Mouse (Mus musculus) heart, embryonic 11.5 days (tissue): ENCODE results near the gene Chga. TPM values are rescaled to one million over a fixed set of nuclear protein-coding genes. Genes with fewer than 3 reads are reported as not detected.

Source experiments
- ATAC-seq: fragments of 200-750 bp; cut with Nextera tagmentation; replicated peaks from 2 replicates; pipeline ENCODE4 v1.8.0; 2017; ENCODE audit warnings: moderate library complexity; ENCODE audit not compliant: insufficient number of reproducible peaks, low FRiP score, low TSS enrichment
- H3K27ac ChIP-seq: fragments of 300-500 bp; sonication (generic); 2 replicates; pipeline ENCODE4 v1.5.1; 2014; ENCODE audit warnings: mild to moderate bottlenecking, low read depth, low read length
- H3K27me3 ChIP-seq: fragments of 300-500 bp; sonication (generic); 2 replicates; pipeline ENCODE4 v1.6.1; 2014; ENCODE audit warnings: mild to moderate bottlenecking, low read length, mixed read lengths; ENCODE audit not compliant: control insufficient read depth, insufficient read depth
- H3K36me3 ChIP-seq: fragments of 300-500 bp; sonication (generic); 2 replicates; pipeline ENCODE4 v1.6.1; 2014; ENCODE audit warnings: mild to moderate bottlenecking, low read length, moderate library complexity, mixed read lengths; ENCODE audit not compliant: control insufficient read depth, insufficient read depth
- H3K4me1 ChIP-seq: fragments of 300-500 bp; sonication (generic); 2 replicates; pipeline ENCODE4 v1.6.1; 2014; ENCODE audit warnings: low read length; ENCODE audit not compliant: control insufficient read depth, insufficient read depth
- H3K4me2 ChIP-seq: fragments of 300-500 bp; sonication (generic); 2 replicates; pipeline ENCODE4 v1.6.1; 2014; ENCODE audit warnings: mild to moderate bottlenecking, moderate library complexity
- H3K4me3 ChIP-seq: fragments of 300-500 bp; sonication (generic); 2 replicates; pipeline ENCODE4 v1.5.1; 2014; ENCODE audit warnings: low read depth, low read length
- H3K9ac ChIP-seq: fragments of 300-500 bp; sonication (generic); 2 replicates; pipeline ENCODE4 v1.6.1; 2014; ENCODE audit warnings: mild to moderate bottlenecking, low read depth, low read length, moderate library complexity
- H3K9me3 ChIP-seq: fragments of 300-500 bp; sonication (generic); replicated peaks from 2 replicates; pipeline ENCODE4 v1.6.1; 2016; ENCODE audit warnings: low read length; ENCODE audit not compliant: control insufficient read depth
- WGBS: fragments of 180-500 bp; shearing (Covaris S2); extraction: QIAGEN DNeasy Blood & Tissue Kit; methylation state at CpG from one replicate; pipeline ENCODE4 v1.1.7; 2014; ENCODE audit not compliant: insufficient replicate concordance; 5-methylcytosine and 5-hydroxymethylcytosine counted together
- polyA plus RNA-seq: library from polyadenylated mRNA; unstranded; fragments of >200 nt; fragmentation: Nextera tagmentation; extraction: Ambion mirVana; gene quantifications from 2 replicates; pipeline ENCODE4 v1.2.1, GENCODE M21; 2014

Gene Chga
- polyA plus RNA-seq, 1 experiment from 2014 or later: 0.27 TPM

DNA sequence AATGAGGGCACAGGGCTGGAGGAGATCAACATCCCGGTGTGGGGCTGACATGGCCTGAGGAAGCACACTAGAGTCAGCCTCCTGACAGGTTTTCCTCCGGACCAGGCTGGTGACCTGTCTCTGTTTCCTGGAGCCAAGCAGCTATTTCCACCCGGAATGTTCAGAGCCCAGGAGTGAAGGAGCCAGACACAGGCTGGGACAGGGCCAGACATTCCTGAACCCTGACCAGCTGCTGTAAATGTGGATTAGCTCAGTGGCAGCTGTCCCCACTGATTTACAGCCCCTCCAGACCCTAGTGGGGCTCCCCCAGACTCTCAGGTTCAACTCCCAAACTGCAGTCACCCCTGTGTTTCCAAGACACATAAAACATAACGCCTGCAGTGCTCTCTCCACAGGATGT, 42.7 kb downstream of the Chga start:
- Histone ChIP-seq H3K9ac (no peak overlapping the region), H3K4me2 (no peak overlapping the region), H3K9me3 (no peaks in the 10 kb centered on the region), H3K27me3 (no peaks in the 10 kb centered on the region), H3K4me3 (no peak overlapping the region), H3K27ac (no peak overlapping the region), H3K4me1 (peaks cover 16% of the 10 kb centered on the region), H3K36me3 (no peaks in the 10 kb centered on the region)
- 49% methylated on average over 4 of the region's 4 CpGs for WGBS
- no peak; the same call in 1 of the 2 replicates for ATAC-seq

DNA sequence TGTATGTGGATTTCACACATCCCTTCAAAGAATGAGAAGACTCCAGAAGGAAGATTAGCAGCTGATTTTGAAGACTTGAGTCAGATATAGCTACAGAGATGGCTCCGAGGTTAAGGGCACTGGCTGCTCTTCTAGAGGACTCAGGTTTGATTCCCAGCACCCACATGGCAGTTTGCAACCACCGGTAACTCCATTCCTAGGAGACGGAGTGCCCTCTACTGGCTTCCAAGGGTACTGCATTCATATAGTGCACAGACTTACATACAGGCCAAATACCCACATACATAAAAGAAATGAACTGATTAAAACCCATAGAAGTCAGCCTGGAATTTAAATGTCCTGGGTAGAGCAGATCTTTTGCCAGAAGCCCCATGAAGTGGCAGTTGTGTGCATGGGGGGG, 43.8 kb downstream of the Chga start:
- Histone ChIP-seq H3K36me3 (no peaks in the 10 kb centered on the region), H3K9ac (no peak overlapping the region), H3K9me3 (no peaks in the 10 kb centered on the region), H3K27ac (no peak overlapping the region), H3K4me3 (no peak overlapping the region), H3K4me2 (no peak overlapping the region), H3K27me3 (no peaks in the 10 kb centered on the region), H3K4me1 (peaks cover 9% of the 10 kb centered on the region)
- ATAC-seq: no peak
- 93% methylated on average over 3 of the region's 3 CpGs for WGBS

DNA sequence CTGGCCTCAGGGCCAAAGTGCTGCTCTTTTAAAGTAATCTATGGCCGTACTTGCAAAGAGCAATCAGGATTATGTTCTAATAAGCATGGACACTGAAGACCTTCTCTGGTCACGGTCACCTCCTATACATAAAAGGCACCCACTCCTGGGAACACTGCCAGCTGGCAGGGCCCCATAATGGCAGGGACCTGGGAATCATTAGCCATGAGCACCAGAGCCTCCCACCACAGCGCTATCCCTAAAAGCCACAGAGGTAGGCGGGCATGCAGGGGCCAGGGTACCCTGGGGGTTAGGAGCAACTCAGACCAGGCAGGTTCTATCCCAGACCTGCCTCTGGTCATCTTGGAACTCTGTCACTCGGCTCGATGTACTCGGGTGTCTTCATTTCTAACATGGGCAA, 45.0 kb downstream of the Chga start:
- Histone ChIP-seq H3K27ac (no peak overlapping the region), H3K4me1 (peaks cover 2% of the 10 kb centered on the region; the same call in 1 of the 2 replicates), H3K4me2 (no peak overlapping the region), H3K9me3 (no peaks in the 10 kb centered on the region), H3K9ac (no peak overlapping the region), H3K27me3 (no peaks in the 10 kb centered on the region), H3K36me3 (no peaks in the 10 kb centered on the region), H3K4me3 (no peak overlapping the region)
- 88% methylated on average over 7 of the region's 7 CpGs for WGBS
- no peak for ATAC-seq

DNA sequence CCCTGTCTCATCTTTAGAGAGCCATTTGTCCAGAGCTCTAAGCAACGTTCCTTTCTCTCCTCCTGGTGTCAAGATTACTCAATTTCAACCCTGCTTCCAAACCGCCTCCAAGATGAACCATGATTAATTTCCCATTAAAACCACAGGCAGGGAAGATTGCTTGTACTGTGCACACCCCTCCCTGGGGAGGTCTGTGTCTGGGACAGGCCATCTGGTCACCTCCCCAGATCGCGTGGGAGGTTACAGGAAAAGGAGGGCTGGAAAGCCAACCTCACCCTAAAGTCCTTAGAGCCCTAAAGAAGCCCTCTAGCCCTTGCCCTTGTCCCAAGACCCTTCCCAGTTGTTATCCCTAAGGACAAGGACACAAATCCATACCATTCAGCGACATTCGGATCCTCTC, 45.6 kb downstream of the Chga start:
- Histone ChIP-seq H3K9ac (no peak overlapping the region), H3K9me3 (no peaks in the 10 kb centered on the region), H3K4me1 (peaks cover 2% of the 10 kb centered on the region; the same call in 1 of the 2 replicates), H3K36me3 (no peaks in the 10 kb centered on the region), H3K27me3 (no peaks in the 10 kb centered on the region), H3K27ac (no peak overlapping the region), H3K4me2 (no peak overlapping the region), H3K4me3 (no peak overlapping the region)
- no peak for ATAC-seq
- 87% methylated on average over 6 of the region's 6 CpGs for WGBS

DNA sequence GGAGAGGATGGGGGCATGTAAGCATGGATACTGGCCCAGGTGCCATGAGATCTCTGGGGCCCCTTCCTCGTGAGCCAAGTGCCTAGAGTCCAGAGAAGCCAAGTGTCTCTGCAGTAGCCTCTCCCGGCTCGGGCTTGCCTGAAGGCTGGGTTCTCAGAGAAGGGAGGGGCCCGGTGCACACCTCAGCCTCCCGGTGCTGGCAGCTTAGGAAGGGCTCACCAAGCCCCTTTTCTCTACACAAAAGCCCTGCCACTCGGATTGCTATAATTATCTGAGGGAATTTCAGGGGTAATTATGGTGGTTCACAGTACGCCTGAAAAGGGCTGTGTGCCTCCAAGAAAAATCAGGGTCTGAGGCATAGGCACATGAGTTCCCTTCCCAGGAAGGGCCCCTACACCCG, 47.1 kb downstream of the Chga start:
- WGBS: 49% methylated on average over 8 of the region's 8 CpGs
- H3K27me3 ChIP-seq: no peaks in the 10 kb centered on the region
- no peak overlapping the region for H3K9ac ChIP-seq
- ATAC-seq: no peak
- no peak overlapping the region for H3K27ac ChIP-seq
- peaks cover 2% of the 10 kb centered on the region; the same call in 1 of the 2 replicates for H3K4me1 ChIP-seq
- no peaks in the 10 kb centered on the region for H3K9me3 ChIP-seq
- no peaks in the 10 kb centered on the region for H3K36me3 ChIP-seq
- H3K4me2 ChIP-seq: no peak overlapping the region
- H3K4me3 ChIP-seq: no peak overlapping the region

DNA sequence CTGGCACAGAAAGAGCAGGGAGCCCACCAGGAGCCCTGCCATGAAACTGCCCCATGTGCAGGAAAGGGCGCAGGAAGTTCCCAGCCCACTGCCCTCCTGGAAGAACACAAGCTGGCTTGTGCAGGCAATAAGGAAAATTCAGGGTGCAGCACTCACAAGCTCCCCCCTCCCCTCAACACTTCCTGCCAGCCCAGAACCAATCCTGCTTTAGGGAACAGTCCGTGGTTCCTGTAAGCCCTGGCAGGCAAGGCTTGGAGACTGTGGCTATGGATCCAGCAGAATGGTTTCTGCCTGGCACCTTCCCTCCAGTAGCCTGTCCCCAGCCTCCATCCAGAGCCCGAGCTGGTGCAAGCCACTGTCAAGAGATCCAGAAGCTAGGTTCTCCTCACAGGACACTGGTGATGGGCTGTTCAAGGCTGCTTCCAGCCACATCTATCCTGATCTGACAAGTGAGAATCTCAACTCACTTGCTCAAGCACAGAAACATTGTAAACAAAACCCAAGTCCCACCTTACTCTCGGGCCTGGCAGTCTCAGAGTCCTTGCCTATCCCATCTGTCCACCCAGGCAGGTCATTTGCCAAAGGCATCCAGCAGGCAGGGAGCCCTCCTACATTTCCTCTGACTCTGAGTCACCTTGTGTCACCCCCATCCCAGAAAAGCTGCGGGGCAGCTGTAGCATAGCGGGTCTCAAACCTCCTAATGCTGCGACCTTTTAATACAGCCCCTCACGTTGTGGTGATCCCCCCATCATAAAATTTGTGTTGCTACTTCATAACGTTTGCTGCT, 47.7 kb downstream of the Chga start:
- Histone ChIP-seq H3K9ac (no peak overlapping the region), H3K36me3 (no peaks in the 10 kb centered on the region), H3K4me3 (no peak overlapping the region), H3K27ac (no peak overlapping the region), H3K4me1 (peaks cover 2% of the 10 kb centered on the region; the same call in 1 of the 2 replicates), H3K4me2 (no peak overlapping the region), H3K27me3 (no peaks in the 10 kb centered on the region), H3K9me3 (no peaks in the 10 kb centered on the region)
- no peak for ATAC-seq
- WGBS: 74% methylated on average over 9 of the region's 9 CpGs

DNA sequence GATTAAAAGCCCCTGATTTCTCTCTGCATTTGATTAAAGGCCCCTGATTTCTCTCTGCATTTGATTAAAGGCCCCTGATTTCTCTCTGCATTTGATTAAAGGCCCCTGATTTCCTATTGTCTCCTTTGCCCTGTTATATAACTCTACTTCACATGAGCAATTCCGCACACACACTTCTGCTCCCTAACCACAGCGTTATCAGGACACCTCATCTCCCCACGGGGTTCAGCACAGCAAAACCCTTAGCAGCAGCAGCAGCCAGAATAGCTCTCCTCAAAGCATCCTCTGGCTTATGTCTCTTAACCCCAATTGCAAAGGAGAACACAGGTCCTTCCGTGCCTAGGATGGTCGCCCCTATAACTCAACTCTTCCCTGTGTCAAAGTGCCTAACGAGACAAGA, 50.8 kb downstream of the Chga start:
- Histone ChIP-seq H3K4me1 (peaks cover 8% of the 10 kb centered on the region; the same call in 1 of the 2 replicates), H3K27ac (no peak overlapping the region), H3K4me3 (no peak overlapping the region), H3K27me3 (no peaks in the 10 kb centered on the region), H3K9me3 (no peaks in the 10 kb centered on the region), H3K9ac (no peak overlapping the region), H3K36me3 (no peaks in the 10 kb centered on the region), H3K4me2 (no peak overlapping the region)
- WGBS: 84% methylated on average over 6 of the region's 6 CpGs
- no peak for ATAC-seq

DNA sequence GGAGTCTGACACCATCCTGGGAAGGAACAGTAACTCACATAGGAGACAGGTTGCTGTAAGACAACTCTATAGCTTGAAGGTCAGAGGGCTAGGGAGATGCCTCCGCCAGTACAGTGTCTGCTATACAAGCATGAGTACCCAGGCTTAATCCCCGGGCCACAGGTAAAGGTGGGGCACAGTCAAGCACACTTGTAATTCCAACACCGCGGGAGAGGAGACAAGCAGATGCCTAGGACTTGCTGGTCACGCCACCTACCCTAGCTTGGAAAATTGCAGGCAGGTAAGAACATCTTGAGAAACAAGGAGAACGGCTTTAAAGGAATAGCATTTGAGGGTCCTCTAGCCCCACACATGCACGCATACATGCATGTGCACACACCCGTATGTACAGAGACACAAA, 52.3 kb downstream of the Chga start:
- 79% methylated on average over 8 of the region's 8 CpGs for WGBS
- Histone ChIP-seq H3K27ac (no peak overlapping the region), H3K4me3 (no peak overlapping the region), H3K36me3 (no peaks in the 10 kb centered on the region), H3K4me1 (peaks cover 8% of the 10 kb centered on the region; the same call in 1 of the 2 replicates), H3K9ac (no peak overlapping the region), H3K27me3 (no peaks in the 10 kb centered on the region), H3K9me3 (no peaks in the 10 kb centered on the region), H3K4me2 (no peak overlapping the region)
- no peak for ATAC-seq
